Mouse (Mus musculus): ENCODE measurements around the gene Tmem91.

- TF ChIP-seq CTCF (IDR thresholded peaks at IDR 0.05; ENCODE audit: low read depth), result no peak
- TF ChIP-seq EP300 (IDR thresholded peaks at IDR 0.05; ENCODE audit: low read depth), result no peak
Observed at GRCm38 (mm10) chr7:25710519-25711130, 35.7 kb upstream of the Tmem91 start.
